Mouse (Mus musculus): Measurements from ENCODE around the gene Pex7.

DNA sequence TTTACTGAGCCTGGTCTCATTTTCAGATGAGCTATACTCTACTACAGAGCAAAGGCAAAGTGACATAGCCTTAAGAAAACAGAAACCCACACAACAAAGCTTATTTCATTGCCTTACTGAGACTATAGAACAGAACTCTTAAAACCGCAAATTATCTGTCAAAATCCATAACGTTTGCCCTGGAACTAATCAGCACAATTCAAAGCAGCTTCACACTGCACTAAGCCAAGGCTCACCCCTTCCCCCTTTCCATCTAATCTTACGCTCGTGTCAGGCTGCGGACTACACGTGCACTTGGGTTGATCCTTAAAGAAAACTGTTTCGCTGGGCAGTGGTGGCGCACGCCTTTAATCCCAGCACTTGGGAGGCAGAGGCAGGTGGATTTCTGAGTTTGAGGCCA, 29.8 kb downstream of the Pex7 start:
- TF ChIP-seq CTCF (conservative IDR thresholded peaks at IDR 0.05; ENCODE audit: low read length) (no peak), NANOG (IDR thresholded peaks at IDR 0.05; ENCODE audit: borderline replicate concordance, low read length) (no peak), POU5F1 (IDR thresholded peaks at IDR 0.05; ENCODE audit: borderline replicate concordance, low read length) (no peak)
